Mouse (Mus musculus) fat pad, adult 2 months (tissue): ENCODE results near the gene Olfr1396.

Experiments used
- DNase-seq: peaks from one replicate; pipeline ENCODE4 v3.0.0-alpha.2; 2011; ENCODE audit warnings: low read depth, low spot score; ENCODE audit errors: extremely low read depth

Gene Olfr1396

GRCm38 (mm10) chr11:49114774-49115173, at the start of gene Olfr1396:
Gene Olfr1396, minus strand, starts transcription at chr11:49114874.
- DNase-seq = no peak

- no peak for DNase-seq
These were observed 42.4 kb upstream of the Olfr1396 start for GRCm38 (mm10) chr11:49156821-49157814.

- DNase-seq = no peak
These were observed 39.4 kb upstream of the Olfr1396 start, which contains the start of gene Olfr1394 for GRCm38 (mm10) chr11:49154077-49154476. Gene Olfr1394, plus strand, starts transcription at chr11:49154377.

- DNase-seq = no peak
These were observed 27.3 kb upstream of the Olfr1396 start, which contains the start of gene Olfr1395 for GRCm38 (mm10) chr11:49141974-49142373. Gene Olfr1395, plus strand, starts transcription at chr11:49142274.

- DNase-seq = no peak
These were observed 9.5 kb upstream of the Olfr1396 start for GRCm38 (mm10) chr11:49124169-49124568.

GRCm38 (mm10) chr11:49119635-49120034, 5.0 kb upstream of the Olfr1396 start:
- no peak for DNase-seq

- DNase-seq = no peak
These were observed 516 bp downstream of the Olfr1396 start for GRCm38 (mm10) chr11:49114158-49114557.

- DNase-seq = no peak
These were observed 2.0 kb downstream of the Olfr1396 start for GRCm38 (mm10) chr11:49112624-49113219.

GRCm38 (mm10) chr11:49111000-49111399, 3.7 kb downstream of the Olfr1396 start:
- DNase-seq = no peak

- no peak for DNase-seq
These were observed 5.8 kb downstream of the Olfr1396 start for GRCm38 (mm10) chr11:49108833-49109232.

GRCm38 (mm10) chr11:49107650-49108537, 6.8 kb downstream of the Olfr1396 start:
- DNase-seq = no peak

- no peak for DNase-seq
These were observed 8.9 kb downstream of the Olfr1396 start for GRCm38 (mm10) chr11:49105752-49106151.

GRCm38 (mm10) chr11:49103047-49103693, 11.5 kb downstream of the Olfr1396 start:
- DNase-seq = no peak

GRCm38 (mm10) chr11:49101500-49101899, 13.2 kb downstream of the Olfr1396 start:
- DNase-seq = no peak

- no peak for DNase-seq
These were observed 14.3 kb downstream of the Olfr1396 start for GRCm38 (mm10) chr11:49100409-49100808.

GRCm38 (mm10) chr11:49095367-49095766, 19.3 kb downstream of the Olfr1396 start:
- no peak for DNase-seq

GRCm38 (mm10) chr11:49093861-49094660, 20.6 kb downstream of the Olfr1396 start:
- no peak for DNase-seq

- no peak for DNase-seq
These were observed 21.9 kb downstream of the Olfr1396 start for GRCm38 (mm10) chr11:49092786-49093185.

GRCm38 (mm10) chr11:49092053-49092586, 22.6 kb downstream of the Olfr1396 start:
- DNase-seq = no peak
